Mouse (Mus musculus): ENCODE results near the gene Pcnx. TPM values are rescaled to one million over a fixed set of nuclear protein-coding genes. Genes with fewer than 3 reads are reported as not detected.

Gene Pcnx
- polyA plus RNA-seq, 1 experiment from 2014 or later: 6.8 TPM

GRCm38 (mm10) chr12:81857251-81857650, 2.6 kb upstream of the Pcnx start:
- Histone ChIP-seq H3K4me3 (replicated peaks) (no peak overlapping the region), H3K27ac (peak overlapping the region; percentile 33; the same call in 1 of the 2 replicates), H3K27me3 (replicated peaks) (no peaks in the 10 kb centered on the region), H3K9ac (no peak overlapping the region), H3K9me3 (no peaks in the 10 kb centered on the region), H3K4me1 (replicated peaks) (peaks cover 32% of the 10 kb centered on the region), H3K4me2 (replicated peaks) (no peak overlapping the region), H3K36me3 (no peaks in the 10 kb centered on the region)
- no peak for ATAC-seq
- 33% methylated on average over 4 of the region's 4 CpGs for WGBS

DNA sequence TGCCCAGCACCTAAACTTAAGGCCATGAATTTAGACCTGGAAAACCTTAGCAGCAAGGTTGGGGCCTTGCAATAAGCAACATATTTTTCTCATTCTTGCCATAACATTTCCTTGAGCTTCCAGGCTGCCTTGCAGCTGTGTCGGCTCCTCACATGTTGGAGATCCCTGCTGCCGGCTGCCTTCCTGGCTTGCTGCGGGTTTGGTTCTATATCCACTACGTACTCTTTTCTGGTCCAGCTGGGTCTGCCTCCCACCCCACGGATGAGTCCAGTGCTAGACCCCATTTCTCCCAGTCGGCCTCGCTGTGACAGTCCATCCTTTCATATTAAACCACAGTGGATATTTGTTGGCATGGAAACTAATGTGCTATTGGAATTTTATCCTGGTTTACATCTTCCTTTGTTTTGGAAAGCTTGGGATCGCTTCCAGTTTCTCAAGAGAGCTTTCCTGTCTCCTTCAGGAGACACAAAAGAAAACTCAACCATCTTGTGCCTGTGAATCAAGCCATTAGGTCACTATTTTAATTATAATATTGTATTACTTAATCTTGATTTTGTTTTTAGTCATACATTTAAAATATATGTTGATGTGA, 1.7 kb upstream of the Pcnx start:
- no peak overlapping the region for H3K9ac ChIP-seq
- ATAC-seq: no peak
- peak overlapping the region; percentile 33; the same call in 1 of the 2 replicates for H3K27ac ChIP-seq
- 0 out of 2 replicates have a peak overlapping the region, but pooled peaks have one; percentile 14 for H3K4me2 ChIP-seq (replicated peaks)
- no peaks in the 10 kb centered on the region for H3K36me3 ChIP-seq
- no peaks in the 10 kb centered on the region for H3K27me3 ChIP-seq (replicated peaks)
- WGBS: 35% methylated on average over 8 of the region's 8 CpGs
- H3K4me1 ChIP-seq (replicated peaks): peaks cover 41% of the 10 kb centered on the region
- H3K9me3 ChIP-seq: no peaks in the 10 kb centered on the region
- H3K4me3 ChIP-seq (replicated peaks): no peak overlapping the region

DNA sequence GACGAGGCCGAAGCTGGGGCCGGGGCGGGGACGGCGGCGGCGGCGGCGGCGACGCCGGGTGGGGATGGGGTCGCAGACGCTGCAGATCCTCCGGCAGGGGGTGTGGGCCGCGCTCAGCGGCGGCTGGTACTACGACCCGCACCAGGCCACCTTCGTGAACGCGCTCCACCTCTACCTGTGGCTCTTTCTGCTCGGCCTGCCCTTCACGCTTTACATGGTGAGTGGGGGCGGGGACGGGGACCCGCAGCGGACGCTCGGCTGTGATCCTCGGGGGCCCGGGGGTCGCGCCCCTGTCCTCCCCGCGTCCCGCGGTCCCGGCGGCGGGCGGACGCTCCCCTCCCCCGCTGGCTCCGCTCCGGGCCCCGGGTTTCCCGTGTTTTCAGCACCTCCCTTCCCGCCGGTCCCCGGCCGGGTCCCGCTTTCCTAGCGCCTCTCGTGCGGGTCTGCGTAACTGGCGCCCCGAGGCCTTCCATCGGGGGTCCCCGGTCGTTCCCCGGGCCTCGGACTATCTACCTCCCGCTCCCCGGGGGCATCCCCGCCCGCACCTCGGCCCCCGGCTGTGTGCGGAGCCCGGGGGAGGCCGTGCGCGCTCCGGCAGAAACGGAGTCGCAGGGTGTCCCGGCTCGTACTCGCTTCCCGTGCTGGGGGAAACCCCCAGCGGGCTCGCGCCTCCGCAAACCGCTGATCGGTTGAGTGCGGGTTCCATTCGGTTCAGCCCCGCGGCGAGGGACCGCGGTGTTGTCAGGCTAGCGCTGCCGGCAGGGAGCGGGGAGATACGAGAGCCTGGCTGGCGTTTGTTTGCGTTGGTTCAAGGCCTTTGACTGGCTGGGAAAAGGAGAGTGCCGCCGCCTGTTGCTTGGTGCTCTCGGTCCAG, 722 bp downstream of the Pcnx start:
- H3K36me3 ChIP-seq: no peaks in the 10 kb centered on the region
- under 1% methylated on average over 104 of the region's 107 CpGs for WGBS
- peaks cover 46% of the 10 kb centered on the region for H3K4me1 ChIP-seq (replicated peaks)
- no peaks in the 10 kb centered on the region for H3K27me3 ChIP-seq (replicated peaks)
- H3K4me3 ChIP-seq (replicated peaks): peak overlapping the region; percentile 98
- peak overlapping the region; percentile 77 for H3K9ac ChIP-seq
- H3K4me2 ChIP-seq (replicated peaks): peak overlapping the region; percentile 67
- H3K9me3 ChIP-seq: no peaks in the 10 kb centered on the region
- peak; percentile 68 for ATAC-seq
- peak overlapping the region; percentile 84 for H3K27ac ChIP-seq

GRCm38 (mm10) chr12:81861199-81862085, 1.6 kb downstream of the Pcnx start:
- no peaks in the 10 kb centered on the region for H3K36me3 ChIP-seq
- no peak for ATAC-seq
- peak overlapping the region; percentile 98 for H3K4me3 ChIP-seq (replicated peaks)
- peak overlapping the region; percentile 77 for H3K9ac ChIP-seq
- peak overlapping the region; percentile 84 for H3K27ac ChIP-seq
- no peaks in the 10 kb centered on the region for H3K27me3 ChIP-seq (replicated peaks)
- no peaks in the 10 kb centered on the region for H3K9me3 ChIP-seq
- 22% methylated on average over 18 of the region's 18 CpGs for WGBS
- peaks cover 42% of the 10 kb centered on the region for H3K4me1 ChIP-seq (replicated peaks)
- H3K4me2 ChIP-seq (replicated peaks): peak overlapping the region; percentile 67

DNA sequence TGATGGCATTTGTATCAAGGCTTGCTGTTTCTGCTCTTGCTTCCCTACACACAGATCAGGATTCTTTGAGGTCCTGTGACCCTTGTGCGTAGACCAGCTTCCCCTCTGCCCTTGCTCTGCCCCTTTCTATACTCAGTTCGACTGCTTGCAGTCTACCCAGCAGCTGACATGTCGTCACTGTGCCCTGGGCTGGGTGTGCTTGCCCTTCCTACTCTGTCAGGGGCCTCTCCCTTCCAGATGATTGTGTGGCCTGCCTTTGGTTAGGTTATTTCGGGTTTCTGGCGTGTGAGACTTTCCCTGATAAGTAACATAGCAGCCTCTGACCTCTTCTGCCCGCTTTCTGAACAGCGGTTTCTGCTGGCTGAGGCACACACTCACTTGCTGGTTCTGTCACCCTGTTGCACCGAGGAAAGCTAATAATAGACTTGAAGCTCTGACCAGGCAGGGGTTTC, 2.6 kb downstream of the Pcnx start:
- peak overlapping the region; percentile 98 for H3K4me3 ChIP-seq (replicated peaks)
- no peaks in the 10 kb centered on the region for H3K27me3 ChIP-seq (replicated peaks)
- no peaks in the 10 kb centered on the region for H3K9me3 ChIP-seq
- H3K36me3 ChIP-seq: no peaks in the 10 kb centered on the region
- ATAC-seq: no peak
- H3K4me2 ChIP-seq (replicated peaks): peak overlapping the region; percentile 67
- 28% methylated on average over 8 of the region's 8 CpGs for WGBS
- peaks cover 34% of the 10 kb centered on the region for H3K4me1 ChIP-seq (replicated peaks)
- peak overlapping the region; percentile 24 for H3K9ac ChIP-seq
- H3K27ac ChIP-seq: no peak overlapping the region

- H3K9ac ChIP-seq: no peak overlapping the region
- 73% methylated on average over 4 of the region's 4 CpGs for WGBS
Measured at GRCm38 (mm10) chr12:81863949-81864348, 4.1 kb downstream of the Pcnx start.

GRCm38 (mm10) chr12:81865183-81865582, 5.4 kb downstream of the Pcnx start:
- Histone ChIP-seq H3K4me2 (replicated peaks) (no peak overlapping the region), H3K27me3 (replicated peaks) (no peaks in the 10 kb centered on the region), H3K4me3 (replicated peaks) (no peak overlapping the region), H3K9ac (no peak overlapping the region), H3K9me3 (no peaks in the 10 kb centered on the region), H3K36me3 (no peaks in the 10 kb centered on the region), H3K4me1 (replicated peaks) (peaks cover 26% of the 10 kb centered on the region), H3K27ac (no peak overlapping the region)
- ATAC-seq: no peak
- 90% methylated on average over 6 of the region's 6 CpGs for WGBS

More at GRCm38 (mm10) chr12:81863949-81864348, 4.1 kb downstream of the Pcnx start:
- Histone ChIP-seq H3K27me3 (replicated peaks) (no peaks in the 10 kb centered on the region), H3K36me3 (no peaks in the 10 kb centered on the region), H3K27ac (no peak overlapping the region), H3K4me2 (replicated peaks) (no peak overlapping the region), H3K9me3 (no peaks in the 10 kb centered on the region), H3K4me1 (replicated peaks) (peaks cover 21% of the 10 kb centered on the region), H3K4me3 (replicated peaks) (no peak overlapping the region)
- ATAC-seq: no peak

- no peaks in the 10 kb centered on the region for H3K27me3 ChIP-seq (replicated peaks)
- no peaks in the 10 kb centered on the region for H3K9me3 ChIP-seq
- no peak overlapping the region for H3K4me3 ChIP-seq (replicated peaks)
- 93% methylated on average over 4 of the region's 4 CpGs for WGBS
- ATAC-seq: no peak
- H3K27ac ChIP-seq: no peak overlapping the region
- no peaks in the 10 kb centered on the region for H3K36me3 ChIP-seq
- no peak overlapping the region for H3K4me2 ChIP-seq (replicated peaks)
- peaks cover 26% of the 10 kb centered on the region for H3K4me1 ChIP-seq (replicated peaks)
- H3K9ac ChIP-seq: no peak overlapping the region
Measured at GRCm38 (mm10) chr12:81867316-81867715, 7.5 kb downstream of the Pcnx start.

DNA sequence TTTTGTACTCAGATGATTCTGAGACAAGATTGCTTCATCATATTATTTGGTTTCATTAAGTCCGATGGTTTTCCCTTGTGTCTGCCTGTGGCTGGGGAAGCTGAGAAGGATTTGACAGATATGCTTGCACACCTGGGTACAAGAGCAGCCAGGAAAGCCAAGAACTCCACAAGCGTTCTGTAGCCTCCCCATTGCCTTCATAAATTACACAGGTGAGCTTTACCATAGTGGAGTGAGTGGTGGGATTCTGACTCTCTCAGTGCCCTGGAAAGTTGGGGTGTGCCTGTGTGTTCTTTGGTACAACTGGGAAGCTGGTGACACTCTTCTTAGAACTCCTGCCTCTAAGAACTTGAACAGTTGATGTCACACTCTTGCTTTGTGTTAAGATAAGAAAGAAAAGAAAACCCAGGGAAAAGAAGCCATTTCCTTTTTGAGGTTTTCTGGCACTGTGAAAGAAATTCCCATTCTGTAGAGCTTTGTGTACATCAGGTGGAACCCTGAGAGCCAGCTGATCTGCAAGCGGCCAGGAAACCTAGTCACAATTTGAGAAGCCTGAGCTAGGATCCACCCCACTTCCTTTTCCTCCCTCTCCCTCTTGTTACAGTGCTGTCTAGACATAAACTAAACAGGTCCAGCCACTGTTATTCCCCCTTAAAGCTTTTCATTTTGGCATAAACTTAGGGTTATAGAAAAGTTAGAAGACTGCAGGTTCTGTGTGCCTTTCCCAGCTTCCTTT, 9.6 kb downstream of the Pcnx start:
- H3K9ac ChIP-seq: no peak overlapping the region
- H3K4me2 ChIP-seq (replicated peaks): no peak overlapping the region
- 60% methylated on average over 3 of the region's 3 CpGs for WGBS
- no peaks in the 10 kb centered on the region for H3K36me3 ChIP-seq
- no peak overlapping the region for H3K4me3 ChIP-seq (replicated peaks)
- H3K9me3 ChIP-seq: no peaks in the 10 kb centered on the region
- H3K27me3 ChIP-seq (replicated peaks): no peaks in the 10 kb centered on the region
- ATAC-seq: no peak
- peaks cover 17% of the 10 kb centered on the region for H3K4me1 ChIP-seq (replicated peaks)
- no peak overlapping the region for H3K27ac ChIP-seq

DNA sequence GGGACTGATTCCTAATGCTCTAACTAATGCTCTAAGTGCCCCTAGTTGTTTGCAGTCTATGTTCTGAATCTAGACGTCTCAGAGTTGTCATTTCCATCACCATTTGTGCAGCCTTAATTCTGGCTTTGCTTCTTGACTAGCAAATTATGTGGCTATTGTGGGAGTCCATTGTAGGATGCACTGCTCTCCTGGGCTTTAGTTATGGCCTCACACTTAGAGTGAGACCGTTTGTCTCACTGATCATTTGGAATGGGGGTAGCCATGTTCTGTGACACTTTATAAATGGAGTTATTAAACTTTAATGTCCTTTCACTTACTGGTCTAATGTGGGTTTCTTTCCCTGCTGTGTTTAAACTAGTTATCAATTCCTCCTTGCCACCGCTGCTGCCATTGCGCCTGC, 13.5 kb downstream of the Pcnx start:
- ATAC-seq: no peak
- Histone ChIP-seq H3K4me1 (replicated peaks) (peaks cover 15% of the 10 kb centered on the region), H3K4me2 (replicated peaks) (no peak overlapping the region), H3K9ac (no peak overlapping the region), H3K36me3 (no peaks in the 10 kb centered on the region), H3K27ac (no peak overlapping the region), H3K4me3 (replicated peaks) (no peak overlapping the region), H3K9me3 (no peaks in the 10 kb centered on the region), H3K27me3 (replicated peaks) (no peaks in the 10 kb centered on the region)
- 67% methylated on average over 4 of the region's 4 CpGs for WGBS

DNA sequence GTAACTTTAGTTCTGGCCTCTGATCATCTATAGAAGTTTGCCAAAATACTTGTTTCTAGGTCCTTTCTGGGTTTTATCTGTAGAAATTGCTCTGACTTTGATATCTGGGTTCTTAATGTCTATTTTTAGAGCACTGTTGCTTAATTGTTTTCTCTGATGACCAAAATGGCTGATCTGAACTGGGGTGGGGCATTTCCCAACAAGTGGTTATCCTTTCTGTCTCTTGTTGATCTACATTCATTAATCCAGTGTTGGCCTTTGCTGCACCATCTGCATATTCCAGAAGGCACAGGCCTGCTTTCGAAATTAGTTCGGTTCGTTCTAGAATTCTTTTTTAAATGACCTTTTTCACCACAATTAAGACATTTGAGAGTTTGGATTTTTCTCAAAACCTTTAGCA, 20.3 kb downstream of the Pcnx start:
- H3K4me1 ChIP-seq (replicated peaks): peaks cover 11% of the 10 kb centered on the region
- H3K4me2 ChIP-seq (replicated peaks): no peak overlapping the region
- H3K27ac ChIP-seq: no peak overlapping the region
- H3K9ac ChIP-seq: no peak overlapping the region
- H3K4me3 ChIP-seq (replicated peaks): no peak overlapping the region
- H3K9me3 ChIP-seq: no peaks in the 10 kb centered on the region
- no peaks in the 10 kb centered on the region for H3K27me3 ChIP-seq (replicated peaks)
- H3K36me3 ChIP-seq: no peaks in the 10 kb centered on the region
- 98% methylated on average over 3 of the region's 3 CpGs for WGBS
- no peak for ATAC-seq

Data from intestine, embryonic 15.5 days (tissue).